In the genomic region with DNA sequence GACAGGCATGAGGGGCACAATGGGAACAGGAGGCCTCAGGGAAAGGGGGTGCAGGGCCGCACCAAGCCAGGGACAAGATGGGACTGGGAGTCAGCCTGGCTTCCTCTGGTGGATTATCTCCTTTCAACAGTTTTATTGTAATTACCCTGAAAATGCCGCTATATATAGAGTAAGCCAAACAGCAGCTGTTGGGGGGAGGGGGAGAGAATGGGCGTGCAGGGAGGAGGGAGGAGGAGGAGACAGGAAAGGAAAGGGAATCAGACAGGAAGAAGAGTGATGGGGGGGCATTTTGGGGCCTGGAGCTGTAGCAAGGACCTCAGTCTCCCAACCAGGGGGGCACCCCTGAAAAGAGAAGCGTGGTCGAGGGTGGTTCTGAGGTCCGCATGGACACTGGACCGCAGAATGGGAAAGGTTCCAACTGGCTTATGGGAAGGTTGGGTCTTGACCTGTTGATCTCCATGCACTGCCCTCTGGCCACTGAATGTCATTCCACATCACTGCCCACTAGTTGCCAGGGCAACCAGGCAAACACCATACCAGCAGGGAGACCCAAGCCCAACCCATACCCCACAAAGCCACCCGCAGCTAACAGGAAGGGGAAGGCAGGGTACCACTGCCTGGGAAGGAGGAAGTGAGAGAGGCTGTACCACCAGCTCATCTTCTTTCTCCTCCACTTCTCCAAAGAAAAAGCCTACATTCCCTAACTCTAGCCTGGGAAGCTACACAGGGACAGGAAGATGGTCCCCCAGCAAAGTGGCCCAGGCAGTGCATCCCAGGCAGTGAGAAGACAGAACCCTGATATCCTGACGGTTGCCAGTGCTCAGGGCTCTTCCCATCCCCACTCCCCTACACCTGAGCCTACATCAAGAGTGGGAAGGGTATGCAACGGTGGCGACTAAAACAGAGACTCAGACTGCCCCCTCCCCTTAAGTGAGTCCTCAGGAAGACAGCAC, we compare ENCODE assay signal across 8 mouse cellular contexts. TPM values are rescaled to one million over a fixed set of nuclear protein-coding genes. Genes with fewer than 3 reads are reported as not detected.
DNase-seq lines count a peak whose midpoint lies in the region; ATAC-seq lines count a peak whose summit lies in the region.

No protein-coding gene starts in this region.

- H3K27me3 ChIP-seq in kidney, embryonic 16.5 days (ENCODE audit: insufficient read depth, low read length), result no peaks in the 10 kb centered on the region
- no peaks in the 10 kb centered on the region for H3K27me3 ChIP-seq in kidney, embryonic 14.5 days (ENCODE audit: control insufficient read depth, insufficient read depth, low read length)
- no peaks in the 10 kb centered on the region for H3K27me3 ChIP-seq in hindbrain, embryonic 12.5 days
- no peaks in the 10 kb centered on the region for H3K27me3 ChIP-seq in stomach, embryonic 15.5 days (replicated peaks)

- peak overlapping the region; percentile 26; the same call in 1 of the 2 replicates for H3K4me2 ChIP-seq in kidney, embryonic 16.5 days (replicated peaks; ENCODE audit: low read depth, low read length)
- H3K4me2 ChIP-seq in kidney, embryonic 14.5 days (replicated peaks; ENCODE audit: low read depth, low read length), result no peak overlapping the region
- 0 out of 2 replicates have a peak overlapping the region, but pooled peaks have one; percentile 2 for H3K4me2 ChIP-seq in hindbrain, embryonic 12.5 days (replicated peaks)
- H3K4me2 ChIP-seq in stomach, embryonic 15.5 days, result peak overlapping the region; percentile 2; the same call in 1 of the 2 replicates

- WGBS in kidney, embryonic 16.5 days, result 50% methylated on average over 11 of the region's 11 CpGs
- 55% methylated on average over 11 of the region's 11 CpGs for WGBS in kidney, embryonic 14.5 days
- 23% methylated on average over 11 of the region's 11 CpGs for WGBS in hindbrain, embryonic 12.5 days
- 45% methylated on average over 11 of the region's 11 CpGs for WGBS in stomach, embryonic 15.5 days

- no peak overlapping the region for H3K4me3 ChIP-seq in kidney, embryonic 16.5 days (ENCODE audit: low read length)
- no peak overlapping the region for H3K4me3 ChIP-seq in kidney, embryonic 14.5 days (ENCODE audit: low read length)
- H3K4me3 ChIP-seq in hindbrain, embryonic 12.5 days, result no peak overlapping the region
- H3K4me3 ChIP-seq in stomach, embryonic 15.5 days (replicated peaks), result no peak overlapping the region

- H3K4me1 ChIP-seq in kidney, embryonic 16.5 days (ENCODE audit: insufficient read depth, low read length), result peaks cover 43% of the 10 kb centered on the region
- peaks cover 32% of the 10 kb centered on the region for H3K4me1 ChIP-seq in kidney, embryonic 14.5 days (ENCODE audit: control insufficient read depth, insufficient read depth, low read length)
- H3K4me1 ChIP-seq in hindbrain, embryonic 12.5 days, result peaks cover 44% of the 10 kb centered on the region
- peaks cover 29% of the 10 kb centered on the region for H3K4me1 ChIP-seq in stomach, embryonic 15.5 days

- DNase-seq in embryo, embryonic 11 days, result peak; percentile 61
- peak; percentile 39 for DNase-seq in lung, postnatal 36 days
- no peak for DNase-seq in adrenal gland, postnatal 4 days (ENCODE audit: low spot score in 2 of 2)
- DNase-seq in thymus, adult 18-20 months, result no peak

- H3K9me3 ChIP-seq in kidney, embryonic 16.5 days (ENCODE audit: low read length), result no peaks in the 10 kb centered on the region
- no peaks in the 10 kb centered on the region for H3K9me3 ChIP-seq in kidney, embryonic 14.5 days (ENCODE audit: control insufficient read depth, low read length)
- no peaks in the 10 kb centered on the region for H3K9me3 ChIP-seq in hindbrain, embryonic 12.5 days (replicated peaks)
- H3K9me3 ChIP-seq in stomach, embryonic 15.5 days, result no peaks in the 10 kb centered on the region

- no peak overlapping the region for H3K9ac ChIP-seq in kidney, embryonic 16.5 days (replicated peaks; ENCODE audit: low read length)
- H3K9ac ChIP-seq in kidney, embryonic 14.5 days (ENCODE audit: low read depth, low read length), result no peak overlapping the region
- 0 out of 2 replicates have a peak overlapping the region, but pooled peaks have one; percentile 35 for H3K9ac ChIP-seq in hindbrain, embryonic 12.5 days
- H3K9ac ChIP-seq in stomach, embryonic 15.5 days, result no peak overlapping the region

- peaks cover 17% of the 10 kb centered on the region; the same call in 1 of the 2 replicates for H3K36me3 ChIP-seq in kidney, embryonic 16.5 days (ENCODE audit: insufficient read depth, low read length)
- peaks cover 27% of the 10 kb centered on the region; the same call in 1 of the 2 replicates for H3K36me3 ChIP-seq in kidney, embryonic 14.5 days (ENCODE audit: control insufficient read depth, insufficient read depth, low read length)
- H3K36me3 ChIP-seq in hindbrain, embryonic 12.5 days, result peaks cover 40% of the 10 kb centered on the region
- peaks cover 14% of the 10 kb centered on the region; the same call in 1 of the 2 replicates for H3K36me3 ChIP-seq in stomach, embryonic 15.5 days

- ATAC-seq in kidney, embryonic 16.5 days (ENCODE audit: low FRiP score, low TSS enrichment), result no peak; the same call in 1 of the 2 replicates
- ATAC-seq in kidney, embryonic 14.5 days (ENCODE audit: low FRiP score, low TSS enrichment), result no peak
- ATAC-seq in hindbrain, embryonic 12.5 days (ENCODE audit: low FRiP score), result 0 out of 2 replicates have a peak, but pooled peaks have one; percentile 36
- 0 out of 2 replicates have a peak, but pooled peaks have one; percentile 4 for ATAC-seq in stomach, embryonic 15.5 days (ENCODE audit: insufficient read depth, low FRiP score, low read depth)

- H3K27ac ChIP-seq in kidney, embryonic 16.5 days (ENCODE audit: low read length), result peak overlapping the region; percentile 51; the same call in 1 of the 2 replicates
- no peak overlapping the region for H3K27ac ChIP-seq in kidney, embryonic 14.5 days (ENCODE audit: low read depth, low read length)
- peak overlapping the region; percentile 52; the same call in 1 of the 2 replicates for H3K27ac ChIP-seq in hindbrain, embryonic 12.5 days
- peak overlapping the region; percentile 63 for H3K27ac ChIP-seq in stomach, embryonic 15.5 days

RNA-seq across cellular contexts. Expression of a gene that starts 18.7 kb away (rescaled TPM):
- polyA plus RNA-seq in kidney, embryonic 16.5 days (2015; fragmentation: Nextera tagmentation; extraction: Ambion mirVana), result 46.0 and 49.9 TPM in 2 replicates
- polyA plus RNA-seq in kidney, embryonic 14.5 days (2014; fragmentation: Nextera tagmentation; extraction: Ambion mirVana), result 42.5 and 50.6 TPM in 2 replicates
- 26.8 and 27.0 TPM in 2 replicates for polyA plus RNA-seq in hindbrain, embryonic 12.5 days (2016; fragmentation: Nextera tagmentation; extraction: Ambion mirVana)
- 29.6 and 32.1 TPM in 2 replicates for polyA plus RNA-seq in stomach, embryonic 15.5 days (2015; fragmentation: Nextera tagmentation; extraction: Ambion mirVana)
- 10 to 100 TPM; 86.3 to 93.3 TPM for total RNA-seq in adrenal gland, postnatal 4 days (2021)

RNA-seq across cellular contexts. Expression of a gene that starts 21.9 kb away (rescaled TPM):
- 51.5 and 59.8 TPM in 2 replicates for polyA plus RNA-seq in kidney, embryonic 16.5 days (2015; fragmentation: Nextera tagmentation; extraction: Ambion mirVana)
- polyA plus RNA-seq in kidney, embryonic 14.5 days (2014; fragmentation: Nextera tagmentation; extraction: Ambion mirVana), result 21.6 and 29.1 TPM in 2 replicates
- 97.2 and 103 TPM in 2 replicates for polyA plus RNA-seq in hindbrain, embryonic 12.5 days (2016; fragmentation: Nextera tagmentation; extraction: Ambion mirVana)
- 68.7 and 71.3 TPM in 2 replicates for polyA plus RNA-seq in stomach, embryonic 15.5 days (2015; fragmentation: Nextera tagmentation; extraction: Ambion mirVana)
- 100 to 1,000 TPM; 123 to 125 TPM for total RNA-seq in adrenal gland, postnatal 4 days (2021)

RNA-seq across cellular contexts. Expression of a gene that starts 23.0 kb away (rescaled TPM):
- 90.2 and 108 TPM in 2 replicates for polyA plus RNA-seq in kidney, embryonic 16.5 days (2015; fragmentation: Nextera tagmentation; extraction: Ambion mirVana)
- polyA plus RNA-seq in kidney, embryonic 14.5 days (2014; fragmentation: Nextera tagmentation; extraction: Ambion mirVana), result 93.9 and 106 TPM in 2 replicates
- 114 TPM in 2 replicates for polyA plus RNA-seq in hindbrain, embryonic 12.5 days (2016; fragmentation: Nextera tagmentation; extraction: Ambion mirVana)
- polyA plus RNA-seq in stomach, embryonic 15.5 days (2015; fragmentation: Nextera tagmentation; extraction: Ambion mirVana), result 110 and 112 TPM in 2 replicates
- total RNA-seq in adrenal gland, postnatal 4 days (2021), result 10 to 100 TPM; 83.5 to 83.6 TPM

RNA-seq across cellular contexts. Expression of a gene that starts 40.6 kb away (rescaled TPM):
- polyA plus RNA-seq in kidney, embryonic 16.5 days (2015; fragmentation: Nextera tagmentation; extraction: Ambion mirVana), result 21.2 and 24.6 TPM in 2 replicates
- 18.2 and 22.9 TPM in 2 replicates for polyA plus RNA-seq in kidney, embryonic 14.5 days (2014; fragmentation: Nextera tagmentation; extraction: Ambion mirVana)
- 9.4 and 12.5 TPM in 2 replicates for polyA plus RNA-seq in hindbrain, embryonic 12.5 days (2016; fragmentation: Nextera tagmentation; extraction: Ambion mirVana)
- polyA plus RNA-seq in stomach, embryonic 15.5 days (2015; fragmentation: Nextera tagmentation; extraction: Ambion mirVana), result 11.4 and 11.7 TPM in 2 replicates
- 1 to 10 TPM; 4.8 to 6.0 TPM for total RNA-seq in adrenal gland, postnatal 4 days (2021)

RNA-seq across cellular contexts. Expression of a gene that starts 51.9 kb away (rescaled TPM):
- polyA plus RNA-seq in kidney, embryonic 16.5 days (2015; fragmentation: Nextera tagmentation; extraction: Ambion mirVana), result 42.7 and 43.1 TPM in 2 replicates
- 26.5 and 28.2 TPM in 2 replicates for polyA plus RNA-seq in kidney, embryonic 14.5 days (2014; fragmentation: Nextera tagmentation; extraction: Ambion mirVana)
- 37.9 and 40.4 TPM in 2 replicates for polyA plus RNA-seq in hindbrain, embryonic 12.5 days (2016; fragmentation: Nextera tagmentation; extraction: Ambion mirVana)
- 28.0 and 28.3 TPM in 2 replicates for polyA plus RNA-seq in stomach, embryonic 15.5 days (2015; fragmentation: Nextera tagmentation; extraction: Ambion mirVana)
- total RNA-seq in adrenal gland, postnatal 4 days (2021), result 10 to 100 TPM; 21.8 to 22.5 TPM

Comparison
In these comparisons a context has a peak if more than half of its experiments do, and no peak if none do; other contexts are left out.
1. ATAC-seq: peak in hindbrain, embryonic 12.5 days (single experiment) and stomach, embryonic 15.5 days (single experiment); none in kidney, embryonic 16.5 days (single experiment) and kidney, embryonic 14.5 days (single experiment).
2. DNase-seq: peak in embryo, embryonic 11 days (single experiment) and lung, postnatal 36 days (single experiment); none in adrenal gland, postnatal 4 days (0 of 2) and thymus, adult 18-20 months (0 of 2).